Mouse (Mus musculus) bone marrow, adult 2 months (tissue): ENCODE measurements around the gene Tomm5. TPM values are rescaled to one million over a fixed set of nuclear protein-coding genes. Genes with fewer than 3 reads are reported as not detected.
"Not testable (repeated sequence)": the region's sequence is repeated elsewhere in the genome, so short reads cannot be mapped to it uniquely, and the experiment has no call there.

ENCODE experiments used
- H3K27ac ChIP-seq: fragments of 200-500 bp; 2 replicates; pipeline ENCODE4 v1.5.1; 2012; ENCODE audit warnings: low read depth, mild to moderate bottlenecking, control low read depth, inconsistent platforms, low read length; ENCODE audit not compliant: control insufficient read depth, poor library complexity, insufficient read depth
- H3K4me1 ChIP-seq: fragments of 200-500 bp; 2 replicates; pipeline ENCODE4 v1.6.1; 2011; ENCODE audit warnings: low read length; ENCODE audit not compliant: control insufficient read depth, insufficient read depth
- H3K4me3 ChIP-seq: fragments of 200-500 bp; replicated peaks from 2 replicates; pipeline ENCODE3; 2011; ENCODE audit warnings: mild to moderate bottlenecking, low read depth, low read length, control low read depth; ENCODE audit not compliant: control insufficient read depth
- CTCF ChIP-seq: fragments of 200-500 bp; IDR thresholded peaks from 2 replicates; pipeline ENCODE4 v1.5.1; 2011; ENCODE audit warnings: low read length, control low read depth; ENCODE audit not compliant: control insufficient read depth, insufficient read depth
- POLR2A ChIP-seq: fragments of 200-500 bp; IDR thresholded peaks from 2 replicates; pipeline ENCODE4 v1.6.1; 2011; ENCODE audit warnings: low read depth, mild to moderate bottlenecking, control low read depth, low read length, borderline replicate concordance; ENCODE audit not compliant: control insufficient read depth
- WGBS: fragments of 180-500 bp; shearing (Covaris S2); methylation state at CpG from one replicate; pipeline ENCODE4 v1.1.7; 2018; 5-methylcytosine and 5-hydroxymethylcytosine counted together
- polyA plus RNA-seq: library from polyadenylated mRNA; stranded (reverse); fragments of >200 nt; gene quantifications from 2 replicates; pipeline ENCODE4 v1.2.4, GENCODE M21; 2011; ENCODE audit warnings: low replicate concordance; ENCODE audit not compliant: missing spikeins, insufficient read depth, insufficient read length

Tomm5 gene
- polyA plus RNA-seq, 1 experiment = 74.4 TPM

GRCm38 (mm10) chr4:45082951-45083350, 25.0 kb downstream of the Tomm5 start:
- Histone ChIP-seq H3K4me3 (no peak overlapping the region), H3K4me1 (peaks cover 3% of the 10 kb centered on the region), H3K27ac (no peak overlapping the region)
- TF ChIP-seq POLR2A (no peak), CTCF (no peak)
- WGBS = 89% methylated on average over 9 of the region's 9 CpGs

GRCm38 (mm10) chr4:45081041-45081440, 26.9 kb downstream of the Tomm5 start:
- 85% methylated on average over 4 of the region's 4 CpGs for whole genome bisulfite sequencing
- not testable (repeated sequence) for H3K4me1 ChIP-seq, H3K27ac ChIP-seq, H3K4me3 ChIP-seq

- H3K27ac ChIP-seq = no peak overlapping the region
- no peak overlapping the region for H3K4me3 ChIP-seq
- no peak for TF ChIP-seq CTCF
- TF ChIP-seq POLR2A = no peak
- WGBS = 52% methylated on average over 6 of the region's 6 CpGs
- H3K4me1 ChIP-seq = peaks cover 3% of the 10 kb centered on the region
Observed at GRCm38 (mm10) chr4:45073544-45073943, 34.4 kb downstream of the Tomm5 start.

GRCm38 (mm10) chr4:45072261-45072973, 35.5 kb downstream of the Tomm5 start:
- no peak for TF ChIP-seq POLR2A
- TF ChIP-seq CTCF = no peak
- WGBS = 93% methylated on average over 15 of the region's 15 CpGs
- H3K4me1 ChIP-seq = peaks cover 3% of the 10 kb centered on the region
- no peak overlapping the region for H3K27ac ChIP-seq
- no peak overlapping the region for H3K4me3 ChIP-seq

GRCm38 (mm10) chr4:45067742-45068141, 40.2 kb downstream of the Tomm5 start:
- no peak overlapping the region for H3K4me3 ChIP-seq
- no peak for TF ChIP-seq CTCF
- no peak for TF ChIP-seq POLR2A
- H3K27ac ChIP-seq = no peak overlapping the region
- peaks cover 3% of the 10 kb centered on the region; the same call in 1 of the 2 replicates for H3K4me1 ChIP-seq
- 68% methylated on average over 4 of the region's 4 CpGs for WGBS

- H3K27ac ChIP-seq = no peak overlapping the region
- peaks cover 3% of the 10 kb centered on the region; the same call in 1 of the 2 replicates for H3K4me1 ChIP-seq
- WGBS = 14% methylated on average over 2 of the region's 2 CpGs
- TF ChIP-seq CTCF = no peak
- no peak for TF ChIP-seq POLR2A
- H3K4me3 ChIP-seq = no peak overlapping the region
Observed at GRCm38 (mm10) chr4:45066036-45066730, 41.7 kb downstream of the Tomm5 start.

GRCm38 (mm10) chr4:45064577-45064976, 43.3 kb downstream of the Tomm5 start:
- H3K4me1 ChIP-seq = peaks cover 1% of the 10 kb centered on the region; the same call in 1 of the 2 replicates
- no peak overlapping the region for H3K4me3 ChIP-seq
- TF ChIP-seq POLR2A (no peak), CTCF (no peak)
- H3K27ac ChIP-seq = peak overlapping the region; percentile 50; the same call in 1 of the 2 replicates
- 87% methylated on average over 2 of the region's 2 CpGs for WGBS

- not testable (repeated sequence) for H3K4me1 ChIP-seq, H3K4me3 ChIP-seq, H3K27ac ChIP-seq
- 50% methylated on average over 1 of the region's 1 CpGs for WGBS
Observed at GRCm38 (mm10) chr4:45063836-45064235, 44.1 kb downstream of the Tomm5 start.
